Mouse (Mus musculus) testis, postnatal 10 days (tissue): ENCODE measurements at regions not wholly inside any gene's neighbourhood (a gene's known extent, or its start where the extent isn't known, plus 50 kb on each side); places are given as distances from the start of the nearest gene placed in this dataset.

ENCODE experiments used
- DNase-seq: peaks from one replicate; pipeline ENCODE4 v3.0.0; 2021; ENCODE audit warnings: low spot score

DNA sequence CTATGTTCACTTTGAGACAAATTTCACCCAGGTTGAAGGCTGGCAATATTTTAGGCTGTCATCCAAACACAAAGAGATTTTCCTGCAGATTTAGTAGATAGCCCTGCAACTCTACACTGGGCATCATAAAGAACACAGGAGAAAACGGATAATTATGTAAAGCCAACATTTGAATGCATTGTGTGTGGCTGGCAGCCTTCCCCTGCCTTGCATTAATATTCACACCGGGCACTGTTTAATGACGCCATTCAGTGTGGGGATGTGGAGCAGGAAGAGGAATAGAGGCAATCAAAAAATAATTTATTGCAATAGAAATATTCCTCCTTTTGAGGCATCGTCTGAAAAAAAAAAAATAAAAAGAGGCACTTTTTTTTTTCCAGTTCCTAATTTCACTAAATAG, 105.7 kb downstream of the Samd5 start:
- no peak for DNase-seq

DNA sequence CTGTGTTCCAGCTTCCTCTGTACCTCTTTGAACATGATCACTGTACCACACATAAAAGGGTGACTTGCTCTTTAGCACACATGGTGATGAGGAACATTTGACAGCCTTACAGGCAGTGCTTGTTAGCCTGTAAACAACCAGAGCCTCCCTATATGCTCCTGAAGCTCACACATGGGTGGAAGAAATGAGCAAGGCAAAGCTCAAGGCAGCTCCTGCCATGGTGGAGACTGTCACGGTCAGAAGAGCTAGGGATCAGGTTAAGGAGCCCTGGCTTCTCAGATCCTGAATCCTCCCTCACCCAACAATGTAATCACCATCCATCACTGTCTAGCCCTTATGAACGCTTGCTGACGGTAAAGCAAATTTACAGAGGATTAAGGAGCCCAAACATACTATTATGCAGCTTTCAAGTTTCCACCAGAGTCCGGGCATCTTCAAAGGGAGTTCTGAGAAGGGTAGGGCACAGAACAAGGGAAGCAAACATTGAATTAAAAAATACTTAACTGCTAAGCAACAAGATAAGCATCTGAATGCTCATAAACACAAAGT, 117.4 kb downstream of the Samd5 start:
- no peak for DNase-seq

DNA sequence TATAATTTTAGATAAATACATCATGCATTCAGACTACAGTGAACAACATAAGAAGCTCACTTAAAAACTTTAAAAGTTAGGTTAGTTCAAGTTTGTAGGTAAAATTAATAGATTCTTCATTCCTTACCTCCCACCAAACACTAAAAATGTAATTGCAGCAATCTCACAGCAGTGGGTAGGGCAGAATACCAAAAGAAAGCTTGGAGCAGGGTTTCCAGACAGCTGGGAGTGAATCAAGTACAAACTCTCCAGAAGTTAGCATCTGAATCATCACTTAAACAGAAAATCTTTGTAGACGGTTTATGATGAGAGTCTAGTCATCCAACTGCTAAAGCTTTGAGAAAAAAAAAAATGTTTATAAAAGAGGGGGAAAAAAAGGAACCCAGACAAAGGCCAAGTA, 117.9 kb downstream of the Samd5 start:
- DNase-seq = no peak

DNA sequence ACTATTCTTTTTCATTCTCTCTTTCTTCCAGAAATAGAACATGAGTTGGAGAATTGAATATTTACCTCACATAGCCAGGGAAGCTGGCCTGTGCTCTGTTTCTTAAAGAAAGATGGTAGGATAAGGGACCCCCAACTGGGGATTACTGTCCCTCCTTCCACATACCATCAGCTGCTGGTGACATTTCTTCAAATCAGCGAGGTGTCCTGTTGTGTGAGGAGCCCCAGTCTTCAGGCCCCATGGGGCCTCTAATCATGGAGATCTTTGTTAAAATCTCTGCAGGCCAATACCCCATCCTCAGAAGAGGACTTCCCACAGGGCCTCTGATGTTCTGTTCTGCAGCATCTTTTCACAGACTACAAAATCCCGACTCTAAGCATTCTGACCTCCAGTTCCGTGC, 121.1 kb downstream of the Samd5 start:
- DNase-seq = no peak

DNA sequence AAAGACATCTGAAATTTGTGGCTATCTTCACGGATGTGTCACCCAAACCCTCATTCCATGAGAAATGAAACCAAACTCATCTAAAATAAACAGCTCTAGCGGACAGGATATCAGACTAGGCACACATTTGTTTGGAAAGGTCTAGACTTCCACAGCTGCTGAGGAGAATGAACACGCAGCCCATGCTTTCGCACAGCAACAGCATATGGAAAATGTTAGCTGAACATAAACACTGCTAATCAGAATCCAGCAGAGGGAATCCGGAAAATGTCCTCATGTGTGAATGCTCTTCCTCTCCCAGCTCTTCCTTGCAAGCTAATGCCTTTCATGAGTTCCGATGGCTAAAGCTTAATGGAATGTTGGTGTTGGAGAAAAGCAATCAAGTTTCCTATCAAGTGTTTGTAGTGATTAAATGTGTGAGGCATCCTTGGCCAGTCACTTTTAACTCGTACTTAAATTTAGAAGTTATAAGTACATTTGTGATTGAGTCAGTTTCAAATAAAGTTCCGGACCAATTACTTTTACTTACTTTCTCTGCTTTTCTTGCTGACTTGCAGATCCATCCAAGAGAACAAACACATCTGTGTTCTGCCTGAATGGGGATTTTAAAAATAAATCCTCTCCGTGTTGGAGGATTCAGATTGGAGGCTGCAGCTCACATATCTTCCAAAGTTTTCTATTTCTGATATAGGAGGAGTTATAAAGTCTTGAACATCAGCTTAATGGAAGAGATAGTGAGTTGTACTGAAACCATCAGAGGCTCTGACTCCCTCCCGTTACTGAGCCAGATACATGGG, 124.9 kb downstream of the Samd5 start:
- DNase-seq = no peak

- no peak for DNase-seq
Observed at GRCm38 (mm10) chr10:9545807-9546206, 129.2 kb downstream of the Samd5 start.

DNA sequence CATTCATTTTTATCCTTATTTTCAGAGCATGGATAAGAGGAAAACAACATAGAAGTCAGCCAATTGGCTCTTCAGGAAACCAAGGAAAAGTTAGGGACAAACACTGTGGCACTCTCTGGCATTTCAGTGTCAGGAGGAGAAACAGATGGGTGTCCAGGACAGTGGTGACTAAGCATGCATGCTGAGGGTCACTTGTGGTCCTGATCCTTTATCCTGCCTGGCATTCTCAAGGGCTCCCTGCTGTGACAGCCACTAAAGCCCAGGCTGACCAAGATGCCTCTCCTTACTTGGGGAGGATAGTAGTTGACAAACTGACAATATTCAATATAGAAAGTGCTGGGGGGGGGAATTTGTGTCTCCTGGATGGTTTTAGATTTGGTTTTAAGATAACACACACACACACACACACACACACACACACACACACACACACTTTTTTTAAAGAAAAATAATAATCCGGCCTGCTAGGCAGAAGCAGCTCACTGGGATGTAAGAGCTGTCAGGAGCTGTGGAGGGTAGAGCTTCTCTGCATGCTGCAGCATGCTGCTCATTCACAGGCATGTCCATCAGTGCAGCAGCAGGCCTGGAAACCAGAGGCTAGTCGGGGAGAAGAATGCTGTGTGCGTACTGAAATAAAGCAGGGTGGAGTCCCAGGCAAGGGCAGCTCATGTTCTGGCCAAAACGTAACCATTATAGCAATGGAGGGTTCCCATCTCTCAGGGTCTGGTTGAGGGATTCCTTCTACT, 130.8 kb downstream of the Samd5 start:
- no peak for DNase-seq

DNA sequence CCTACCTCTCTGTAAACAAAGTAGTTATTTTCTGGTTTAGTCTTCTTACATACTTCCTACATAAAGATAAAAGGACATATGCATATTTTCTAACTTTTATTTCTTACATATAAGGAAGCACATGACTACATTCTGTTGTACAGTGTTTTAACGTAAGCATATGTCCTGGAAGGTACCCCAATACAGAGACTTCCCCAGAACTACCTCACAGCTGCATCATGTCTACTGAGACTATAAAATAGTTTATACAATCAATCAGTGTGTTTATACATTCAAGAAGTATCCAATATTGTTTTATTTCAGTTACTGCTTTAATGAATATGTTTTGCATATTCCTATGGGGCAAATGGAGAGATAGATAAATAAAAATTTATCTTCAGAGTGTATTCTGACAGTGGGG, 133.4 kb downstream of the Samd5 start:
- DNase-seq = no peak

GRCm38 (mm10) chr10:9537686-9538085, 137.3 kb downstream of the Samd5 start:
- DNase-seq = no peak

GRCm38 (mm10) chr10:9534552-9534951, 140.5 kb downstream of the Samd5 start:
- no peak for DNase-seq

GRCm38 (mm10) chr10:9533283-9533682, 141.7 kb downstream of the Samd5 start:
- no peak for DNase-seq

- DNase-seq = no peak
Observed at GRCm38 (mm10) chr10:9531931-9532330, 143.1 kb downstream of the Samd5 start.

- no peak for DNase-seq
Observed at GRCm38 (mm10) chr10:9529408-9529807, 145.6 kb downstream of the Samd5 start.

GRCm38 (mm10) chr10:9528066-9528465, 146.9 kb downstream of the Samd5 start:
- no peak for DNase-seq

GRCm38 (mm10) chr10:9509764-9510390, 165.1 kb downstream of the Samd5 start:
- no peak for DNase-seq

DNA sequence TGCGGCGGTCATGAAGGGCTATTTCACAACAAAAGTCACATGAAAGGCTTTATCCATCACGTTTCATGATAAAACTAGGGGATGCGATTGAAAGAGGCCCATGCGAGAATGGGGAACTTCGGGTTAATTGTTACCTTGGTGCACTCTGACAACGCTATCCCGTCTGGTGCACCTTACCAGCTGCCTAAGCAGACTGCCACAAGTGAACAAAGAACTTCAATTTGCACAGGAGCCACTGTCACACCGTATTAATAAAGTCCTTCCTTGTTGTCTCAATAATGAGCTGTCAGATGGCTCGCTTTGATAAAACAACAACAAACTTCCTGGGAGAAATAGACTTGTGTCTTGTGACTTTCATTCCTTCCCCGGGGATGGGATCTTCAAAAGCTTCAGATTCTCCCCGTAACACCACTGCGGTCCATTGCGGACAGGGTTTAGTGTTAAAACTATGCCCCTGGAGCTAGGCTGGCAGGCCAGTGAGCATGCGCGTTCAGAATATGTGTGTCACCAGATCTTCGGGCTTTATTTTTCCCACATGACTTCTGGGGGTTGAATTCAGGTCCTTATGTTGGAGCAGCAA, 165.8 kb downstream of the Samd5 start:
- no peak for DNase-seq

DNA sequence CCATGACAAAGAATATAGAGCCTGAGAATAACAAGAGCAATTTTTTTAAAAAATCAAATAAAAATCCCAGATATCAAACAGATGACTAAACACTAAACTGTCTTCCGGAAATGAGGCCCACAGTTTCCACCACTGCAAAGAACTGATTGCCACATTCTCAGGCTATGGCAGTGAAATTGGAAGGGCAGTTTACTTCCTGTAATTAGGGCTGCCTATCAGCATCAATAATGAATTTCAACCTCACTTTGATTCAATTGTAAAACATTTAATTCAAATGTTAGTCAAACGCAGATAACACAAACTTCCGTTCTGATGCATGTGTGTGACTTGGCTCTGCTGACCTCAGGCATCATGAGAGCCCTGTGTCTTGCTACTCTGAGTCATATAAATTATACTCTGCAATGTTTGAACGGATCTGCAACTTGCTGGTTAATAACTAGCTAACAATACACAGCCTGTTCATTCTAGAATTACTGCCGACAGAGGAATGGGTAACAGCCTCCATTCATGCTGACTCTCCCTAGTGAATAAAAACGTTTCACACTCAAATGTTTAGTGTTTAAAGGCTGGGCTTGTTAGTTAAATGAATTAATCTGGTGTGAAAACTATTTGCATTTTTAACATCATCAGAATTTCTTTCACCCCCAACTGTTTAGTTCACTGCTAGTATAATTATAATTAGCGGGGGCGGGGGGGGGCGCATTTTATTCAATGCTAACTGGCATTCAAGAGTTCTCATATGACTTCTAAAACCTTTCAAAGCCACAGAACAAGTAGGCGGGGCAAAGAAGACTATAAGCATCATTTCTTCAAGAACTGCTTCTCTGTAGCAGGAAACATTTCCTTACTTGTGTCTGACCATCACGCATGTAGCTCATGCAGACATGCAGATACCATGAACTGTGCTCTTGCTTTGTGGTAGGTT, 171.2 kb downstream of the Samd5 start:
- DNase-seq = no peak

- no peak for DNase-seq
Observed at GRCm38 (mm10) chr10:9498550-9498949, 176.5 kb downstream of the Samd5 start.

DNA sequence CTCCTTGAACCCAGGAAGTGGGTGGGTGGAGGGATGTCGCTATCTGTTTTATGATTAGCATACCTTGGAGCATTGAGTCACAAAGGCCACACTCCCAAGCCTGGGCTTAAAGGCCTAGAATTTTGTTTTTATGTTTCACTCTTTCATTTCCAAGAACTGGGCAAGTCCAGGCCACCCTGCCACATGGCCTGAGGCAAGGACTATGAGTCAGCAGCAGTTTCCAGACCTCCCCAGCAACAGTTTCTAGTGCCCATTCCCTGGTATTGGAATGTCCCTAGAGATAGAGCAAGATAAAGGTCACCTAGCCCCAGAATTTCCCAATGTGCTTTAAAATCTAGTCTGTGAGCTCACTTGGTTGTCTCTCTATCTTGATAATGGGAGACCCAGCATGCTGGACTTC, 178.0 kb downstream of the Samd5 start:
- no peak for DNase-seq

- no peak for DNase-seq
Observed at GRCm38 (mm10) chr10:9495143-9495651, 179.8 kb downstream of the Samd5 start.

GRCm38 (mm10) chr10:9490416-9490815, 184.6 kb downstream of the Samd5 start:
- DNase-seq = no peak
